Mouse (Mus musculus): ENCODE measurements around the gene Cfap157. TPM values are rescaled to one million over a fixed set of nuclear protein-coding genes. Genes with fewer than 3 reads are reported as not detected.

The Cfap157 gene
- total RNA-seq, 2 experiments from 2014 or later, result not detected

DNA sequence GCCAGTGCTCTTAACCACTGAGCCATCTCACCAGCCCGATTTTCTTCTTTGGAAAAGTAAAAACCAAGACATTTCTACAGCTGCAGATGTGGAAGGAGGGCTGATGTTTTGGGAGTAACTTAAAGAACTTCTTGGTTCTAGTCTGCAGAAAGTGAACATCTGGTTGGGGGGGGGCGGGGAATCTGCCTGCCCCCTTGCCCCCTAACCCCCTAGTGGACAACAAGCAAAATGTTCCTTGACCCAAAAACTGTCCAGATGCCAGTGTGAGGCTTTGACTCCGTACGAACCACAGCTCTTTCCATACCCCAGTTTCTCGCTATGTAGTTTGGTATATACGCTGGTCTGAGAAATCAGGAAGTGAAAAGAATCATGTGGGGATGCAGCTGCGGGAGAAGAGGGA lies 34.0 kb downstream of the Cfap157 start:
- no peak for DNase-seq

DNA sequence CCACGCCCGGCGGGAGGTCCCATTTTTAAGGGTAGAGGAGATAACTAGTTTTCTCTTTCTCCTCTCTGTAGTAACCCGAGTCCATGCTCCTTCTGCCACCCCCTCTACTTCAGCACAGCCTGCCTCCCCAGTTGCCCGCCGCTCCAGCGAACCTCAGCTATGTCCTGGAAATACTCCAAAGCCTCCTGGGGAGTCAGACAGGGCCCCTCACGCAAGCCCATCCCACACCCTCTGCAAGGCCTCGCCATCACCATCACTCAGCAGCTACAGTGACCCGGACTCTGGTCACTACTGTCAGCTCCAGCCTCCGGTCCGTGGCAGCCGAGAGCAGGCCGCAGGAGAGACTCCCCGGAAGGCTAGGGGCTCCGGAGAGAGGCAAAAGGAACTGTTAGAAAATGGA lies 35.1 kb downstream of the Cfap157 start:
- DNase-seq, result no peak

DNA sequence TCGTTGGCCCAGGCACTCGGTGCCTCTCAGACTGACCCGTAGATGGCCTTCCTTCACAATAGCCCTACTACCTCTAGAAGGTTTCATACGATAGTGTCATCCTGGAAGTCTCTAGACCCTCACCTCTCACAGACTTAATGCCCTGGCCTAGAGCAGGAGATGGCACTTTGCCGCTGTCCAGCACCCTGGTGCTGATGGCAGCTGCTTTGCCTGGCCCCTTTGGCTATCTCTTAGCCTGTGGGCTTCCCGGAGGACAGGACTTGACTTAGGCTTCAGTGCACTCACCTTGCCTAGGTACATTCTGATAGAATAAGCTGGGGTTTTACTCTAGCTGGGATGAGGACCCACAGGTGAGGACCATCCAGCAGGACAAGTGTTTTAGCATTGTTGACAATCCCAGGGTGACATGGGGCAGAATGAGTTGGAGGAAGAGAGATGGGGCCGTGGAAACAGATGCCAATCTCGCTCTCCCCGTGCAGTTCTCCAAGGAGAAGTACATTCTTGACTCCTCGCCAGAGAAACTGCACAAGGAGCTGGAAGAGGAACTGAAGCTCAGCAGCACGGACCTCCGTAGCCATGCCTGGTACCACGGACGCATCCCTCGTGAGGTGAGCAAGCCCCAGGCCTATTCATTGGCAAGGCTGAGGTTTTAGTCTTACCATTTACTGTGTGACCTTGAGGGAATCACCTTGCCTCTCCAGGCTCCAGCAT lies 39.8 kb downstream of the Cfap157 start:
- DNase-seq, result no peak

DNA sequence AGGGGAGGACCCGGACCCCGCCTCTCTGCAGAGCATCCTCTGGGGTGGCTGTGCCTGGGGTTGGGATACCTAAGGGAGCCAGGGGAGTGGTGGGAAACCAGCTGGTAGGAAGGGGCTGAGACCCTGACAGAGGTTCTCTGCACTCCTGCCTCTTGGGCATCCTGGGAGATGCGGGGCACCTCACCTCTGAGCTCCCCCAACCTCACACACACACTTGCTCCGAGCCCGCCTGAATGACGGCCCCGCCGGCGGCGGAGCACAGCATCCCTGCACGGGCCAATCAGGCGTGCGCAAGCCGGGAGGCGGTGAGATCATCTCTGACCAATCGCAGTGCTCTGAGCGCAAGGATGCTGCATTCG lies 42.1 kb downstream of the Cfap157 start:
- no peak for DNase-seq

DNA sequence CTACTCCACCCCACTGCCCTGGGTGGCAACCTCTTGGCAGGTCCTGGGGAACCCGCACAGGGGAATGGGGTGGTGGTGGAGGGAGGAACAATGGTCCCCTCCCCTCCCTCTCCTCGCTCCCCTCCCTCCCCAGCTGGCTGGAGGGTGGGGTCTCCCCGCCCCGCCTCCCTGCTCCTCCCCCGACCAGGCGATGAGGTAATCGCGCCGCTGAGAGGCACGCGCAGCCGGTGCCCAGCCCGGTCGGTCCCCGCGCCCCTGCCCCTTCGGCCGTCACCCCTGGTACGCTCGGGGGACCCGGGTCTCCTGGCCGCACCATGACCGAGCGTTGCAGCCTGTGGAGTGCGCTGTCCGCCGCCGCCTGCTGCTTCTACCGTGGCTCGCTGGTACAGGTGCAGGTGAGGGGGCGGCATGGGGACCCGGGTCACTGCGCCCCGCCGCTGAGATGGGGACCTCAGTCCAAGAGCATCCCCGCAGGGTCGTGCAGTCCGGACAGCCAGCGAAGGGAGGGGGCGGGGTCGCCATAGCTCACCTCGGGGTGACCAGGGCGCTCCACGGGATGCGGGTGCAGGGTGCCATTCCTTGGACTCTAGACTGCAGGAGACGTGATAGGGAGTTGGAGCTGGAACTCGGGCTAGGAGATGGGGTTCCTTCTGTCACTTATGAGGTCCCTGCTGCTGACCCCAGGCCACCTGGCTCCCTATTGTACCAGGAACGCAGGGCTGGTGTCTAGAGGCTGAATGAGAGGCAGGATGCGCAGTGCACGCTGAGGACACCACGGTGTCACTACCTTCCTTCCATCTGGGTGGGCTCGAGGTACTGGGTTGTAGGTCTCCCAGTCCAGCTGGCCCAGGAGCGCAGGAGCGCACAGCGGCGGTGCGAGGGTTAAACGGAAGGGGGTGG lies 42.7 kb downstream of the Cfap157 start:
- DNase-seq, result peak; percentile 57 to 65

DNA sequence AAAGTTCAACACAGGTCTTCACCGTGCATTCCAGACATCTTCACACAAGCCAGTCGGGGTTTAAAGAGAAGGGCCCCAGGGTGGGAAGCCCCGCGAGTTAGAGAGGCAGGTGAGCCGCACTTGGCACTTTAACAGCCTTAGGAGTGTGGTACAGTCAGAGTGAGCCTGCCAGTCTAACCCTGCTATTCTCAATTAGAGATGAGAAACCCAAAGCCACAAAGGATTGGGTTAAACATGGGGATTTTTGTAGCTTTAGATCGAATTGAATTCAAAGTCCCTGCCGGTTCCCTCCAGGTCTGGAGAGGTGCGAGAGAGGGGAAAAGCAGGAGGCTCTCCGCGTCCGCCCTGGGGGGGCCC lies 43.3 kb downstream of the Cfap157 start, which contains the start of gene 6330409D20Rik:
TSS of gene 6330409D20Rik (minus strand) at position 101 of the 357 bp plus-strand sequence.
- no peak for DNase-seq

DNA sequence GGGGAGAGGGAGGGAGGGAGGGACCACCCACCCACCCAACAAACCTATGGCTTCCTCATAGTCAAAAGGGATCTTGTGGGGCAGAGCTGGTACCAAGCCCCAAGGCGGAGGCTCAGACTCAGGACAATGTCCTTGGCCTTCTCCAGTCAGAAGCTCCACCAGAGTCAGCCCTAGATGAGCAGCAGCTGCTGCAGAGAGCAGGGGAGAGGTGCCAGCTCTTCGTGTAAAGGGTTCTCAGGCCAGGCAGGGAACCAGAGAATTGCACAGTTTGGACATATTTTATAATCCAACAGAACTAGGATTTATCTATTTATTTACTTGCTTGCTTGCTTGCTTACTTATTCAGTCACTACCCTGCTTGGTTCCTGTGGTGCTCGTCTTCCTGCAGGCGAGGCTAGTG lies 44.9 kb downstream of the Cfap157 start:
- DNase-seq, result peak; percentile 46 to 47

DNA sequence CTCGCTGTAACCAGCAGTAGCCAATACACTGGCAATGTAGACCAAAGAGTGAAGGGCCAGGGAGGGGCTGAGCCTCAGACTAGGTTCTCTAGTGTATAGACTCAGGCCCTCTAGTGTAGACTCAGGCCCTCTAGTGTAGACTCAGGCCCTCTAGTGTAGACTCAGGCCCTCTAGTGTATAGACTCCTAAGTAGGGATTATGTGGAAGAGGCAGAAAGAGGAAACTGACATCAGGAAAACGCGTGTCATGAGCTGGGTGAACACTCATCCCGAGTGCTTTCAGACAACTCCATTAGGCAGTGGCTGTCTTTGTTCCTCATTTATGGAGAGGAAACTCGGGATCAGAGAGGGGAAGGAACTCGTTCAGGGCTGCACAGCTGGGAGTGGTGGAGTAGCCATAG lies 47.2 kb downstream of the Cfap157 start:
- no peak for DNase-seq

DNA sequence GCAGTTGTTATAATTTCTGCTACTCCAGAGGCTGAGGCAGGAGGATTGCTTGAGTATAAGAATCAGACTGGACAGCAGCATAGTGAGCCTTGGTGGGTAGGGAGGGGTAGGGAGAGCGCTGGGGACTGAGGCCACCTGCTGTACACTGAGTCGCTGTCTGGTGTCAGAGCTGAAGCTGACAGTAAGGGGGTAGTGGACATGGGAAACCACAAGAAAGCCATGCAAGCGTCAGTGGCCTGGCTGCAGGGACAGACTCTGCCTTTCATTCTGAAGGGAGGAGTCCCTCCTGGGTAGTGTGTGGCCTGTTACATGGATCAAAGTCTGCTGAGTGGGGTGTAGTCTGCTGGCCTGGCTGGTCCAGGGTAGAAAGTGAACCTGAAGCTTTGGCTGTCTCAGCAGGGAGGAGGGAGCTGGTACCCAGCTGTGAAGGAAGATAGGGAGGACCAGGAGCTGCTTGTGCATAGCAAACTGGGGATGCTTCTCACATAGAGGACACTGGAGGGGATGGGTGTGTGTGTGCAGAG lies 47.9 kb downstream of the Cfap157 start:
- DNase-seq, result no peak

DNA sequence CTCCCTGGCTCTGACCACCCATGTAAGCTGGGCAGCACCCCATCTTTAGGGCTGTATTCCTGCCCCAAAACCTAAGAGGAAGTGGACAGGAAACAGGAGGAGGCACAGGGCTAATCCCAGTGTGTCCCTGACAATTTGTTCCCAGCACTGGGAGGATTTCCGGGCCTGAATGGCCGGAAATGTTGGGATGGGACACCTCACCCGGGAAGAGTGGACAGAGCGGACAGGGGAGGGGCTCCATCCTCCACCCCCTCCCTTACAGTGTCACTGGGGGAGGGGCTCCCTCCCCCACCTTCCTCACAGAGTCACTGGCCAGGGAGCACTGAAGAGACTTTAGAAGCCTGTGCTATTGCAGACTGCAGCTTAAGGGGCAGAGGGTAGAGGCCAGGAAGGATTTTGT lies 49.3 kb downstream of the Cfap157 start:
- DNase-seq, result peak; percentile 65 to 78

DNA sequence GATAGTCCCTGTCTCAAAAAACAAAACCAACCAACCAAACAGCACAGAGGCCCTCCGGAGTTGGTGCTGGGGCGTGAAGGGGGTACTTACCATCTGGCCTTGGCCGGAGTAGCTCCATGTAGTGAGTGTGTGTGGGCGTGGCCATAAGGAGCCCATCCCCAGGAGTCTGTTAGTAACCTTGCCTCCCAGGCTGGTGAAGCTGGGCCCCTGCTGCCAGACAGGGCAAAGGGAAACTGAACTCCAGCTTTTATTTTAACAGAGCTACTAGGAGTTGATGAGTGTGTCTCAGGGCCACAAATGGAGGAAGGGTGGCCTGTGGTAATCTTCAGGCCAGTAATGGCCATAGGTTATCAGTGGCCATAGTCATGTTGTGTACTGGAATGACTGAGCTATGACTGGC lies 49.7 kb downstream of the Cfap157 start:
- DNase-seq, result no peak

DNA sequence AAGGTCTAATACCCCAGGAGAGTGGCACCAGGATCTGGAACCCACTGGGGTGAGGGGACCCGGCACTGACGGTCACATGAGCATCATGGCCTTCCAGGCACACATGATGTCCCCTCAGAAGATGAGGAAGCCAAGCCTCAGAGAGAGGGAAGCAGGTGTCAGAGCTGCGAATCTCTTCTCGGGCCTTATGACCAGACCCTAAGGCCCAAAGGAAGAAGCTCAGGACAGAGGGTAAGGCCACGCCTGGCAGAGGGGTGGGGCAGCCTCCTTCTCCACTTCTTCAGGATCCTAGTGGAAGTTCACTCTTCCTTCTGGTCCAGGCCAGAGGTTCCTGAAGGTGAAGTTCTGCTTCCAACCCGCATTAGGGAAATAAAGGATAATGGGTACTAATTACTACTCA lies 51.5 kb downstream of the Cfap157 start:
- DNase-seq, result no peak

DNA sequence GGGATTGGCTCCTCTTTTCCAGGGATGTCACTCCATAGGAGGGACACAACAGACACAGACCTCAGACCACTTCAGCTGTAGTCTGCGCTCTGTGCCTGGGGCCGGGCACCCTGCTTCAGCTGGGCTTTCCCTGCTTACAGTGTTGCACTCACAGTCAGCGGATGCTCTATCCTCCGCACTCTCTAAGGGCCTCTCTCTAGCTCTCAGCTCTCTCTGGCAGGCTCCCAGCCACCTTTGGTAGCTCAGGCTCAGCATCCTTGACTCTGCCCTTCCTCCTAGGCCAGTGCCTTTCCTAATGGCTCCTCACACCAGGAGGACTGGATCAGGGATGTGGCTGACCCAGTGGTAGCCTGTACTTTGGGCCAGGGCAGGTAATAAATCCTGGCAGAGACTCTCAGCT lies 52.3 kb downstream of the Cfap157 start:
- DNase-seq, result no peak

DNA sequence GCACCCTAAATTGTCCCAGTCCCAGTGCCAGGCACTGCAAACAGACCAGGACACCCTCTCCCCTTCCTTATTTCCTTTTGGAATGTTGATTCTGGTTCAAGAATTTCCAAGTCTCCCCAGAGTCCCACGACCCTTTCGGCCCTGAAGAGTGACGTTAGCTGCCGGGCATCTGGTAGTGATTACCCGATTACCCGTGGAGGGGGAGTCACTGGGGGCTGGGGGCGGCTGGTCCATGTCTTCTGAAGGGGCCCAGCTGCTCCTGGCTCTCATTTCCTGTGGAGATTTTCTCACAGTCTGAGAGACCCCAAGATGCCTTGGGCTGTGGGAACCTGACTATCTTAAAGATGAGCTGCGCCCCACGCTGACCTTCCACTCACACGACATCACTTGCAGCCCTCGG lies 53.4 kb downstream of the Cfap157 start:
- DNase-seq, result no peak

DNA sequence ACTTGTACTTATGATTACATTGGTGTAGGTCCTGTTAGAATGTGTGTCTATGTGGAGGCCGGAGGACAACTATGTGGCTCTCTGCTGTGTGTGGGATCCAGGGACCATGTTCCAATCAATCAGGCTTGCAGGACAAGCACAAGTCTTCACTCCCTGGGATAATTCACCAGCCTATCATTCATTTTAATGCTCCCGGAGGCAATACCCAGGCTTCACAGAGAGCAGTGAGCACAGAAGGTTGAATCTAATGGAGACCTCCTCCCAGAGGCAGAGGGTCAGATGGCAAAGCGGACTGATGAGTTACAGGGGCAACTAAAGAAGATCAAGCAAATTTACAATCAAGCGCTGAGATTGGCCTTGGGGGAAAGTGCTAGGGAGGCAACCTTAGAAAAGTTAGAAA lies 54.7 kb downstream of the Cfap157 start:
- no peak for DNase-seq

DNA sequence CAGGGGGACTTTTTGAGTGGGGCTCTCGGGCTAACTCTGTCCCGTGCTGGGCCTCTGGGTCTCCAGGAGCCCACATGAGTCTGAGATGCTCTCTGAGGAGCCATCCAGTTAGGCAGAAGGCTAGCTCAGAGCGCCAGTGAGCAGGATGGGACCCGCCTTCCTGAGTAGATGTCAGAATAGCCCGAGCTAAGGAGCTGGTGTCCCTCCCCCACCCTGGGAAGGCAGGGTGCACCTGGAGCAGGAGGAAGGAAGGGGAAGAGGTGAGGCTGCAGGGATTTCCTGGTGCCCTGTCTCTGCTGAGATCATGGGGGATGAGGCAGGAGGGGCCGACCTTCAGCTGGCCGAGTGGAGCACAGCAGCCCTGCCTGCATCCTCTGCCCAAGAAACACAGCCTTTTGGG lies 55.8 kb downstream of the Cfap157 start:
- DNase-seq, result peak; percentile 66 to 81

DNA sequence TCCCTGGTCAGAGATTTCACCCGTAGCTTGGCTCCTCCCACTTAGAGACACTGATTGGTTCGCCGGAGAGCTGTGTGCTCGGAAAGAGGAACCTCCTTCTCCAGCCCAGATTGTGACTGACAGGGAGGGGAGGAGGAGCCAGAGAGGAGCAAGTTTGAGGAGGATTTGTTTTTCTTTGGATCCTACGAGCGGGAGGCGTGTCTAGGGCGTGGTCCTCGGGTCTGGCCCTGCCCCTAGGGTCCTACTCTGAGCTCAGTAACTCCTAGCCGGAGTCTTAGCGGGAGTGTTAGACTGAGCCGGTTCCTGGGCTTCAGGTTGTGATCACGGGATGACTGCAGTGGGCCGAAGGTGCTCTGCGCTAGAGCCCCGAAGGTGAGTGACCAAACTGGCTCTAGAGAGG lies 56.8 kb downstream of the Cfap157 start:
- DNase-seq, result peak; percentile 92 to 94

Other genes starting within 250 kb of the Cfap157 start
- 10 to 100 TPM; 21.5 to 34.8 TPM for gene Fam102a, start 249.1 kb downstream of the Cfap157 start, total RNA-seq (2021)
- 10 to 100 TPM; 60.5 to 61.1 TPM for gene Dpm2, start 213.6 kb downstream of the Cfap157 start, total RNA-seq (2021)
- gene Pip5kl1, start 209.6 kb downstream of the Cfap157 start, total RNA-seq (2021), result not detected
- gene 9430097D07Rik, start 208.7 kb downstream of the Cfap157 start, total RNA-seq (2021), result not detected
- 10 to 100 TPM in 1 of 2 experiments, 1 to 10 TPM in 1; 7.9 to 11.0 TPM for gene St6galnac4, start 197.3 kb downstream of the Cfap157 start, total RNA-seq (2021)
- gene St6galnac6, start 184.7 kb downstream of the Cfap157 start, total RNA-seq (2021), result 10 to 100 TPM; 38.3 to 58.1 TPM
- gene Ak1, start 162.7 kb downstream of the Cfap157 start, total RNA-seq (2021), result 10 to 100 TPM; 49.4 to 50.0 TPM
- gene Eng, start 137.8 kb downstream of the Cfap157 start, total RNA-seq (2021), result 10 to 100 TPM; 96.0 to 97.8 TPM
- gene Fpgs, start 80.3 kb downstream of the Cfap157 start, total RNA-seq (2021), result 10 to 100 TPM; 12.8 to 14.9 TPM
- gene Cdk9, start 71.4 kb downstream of the Cfap157 start, total RNA-seq (2021), result 10 to 100 TPM; 74.7 to 76.3 TPM
- gene Sh2d3c, start 63.4 kb downstream of the Cfap157 start, total RNA-seq (2021), result 10 to 100 TPM; 13.0 to 18.9 TPM
- not detected for gene 6330409D20Rik, start 43.4 kb downstream of the Cfap157 start, total RNA-seq (2021)
- gene Tor2a, start 27.2 kb downstream of the Cfap157 start, total RNA-seq (2021), result 10 to 100 TPM; 26.7 to 32.5 TPM
- gene Ttc16, start 8.8 kb downstream of the Cfap157 start, total RNA-seq (2021), result under 1 TPM; 0.10 to 0.20 TPM
- 10 to 100 TPM in 1 of 2 experiments, 1 to 10 TPM in 1; 8.3 to 12.0 TPM for gene Ptrh1, start 8.6 kb downstream of the Cfap157 start, total RNA-seq (2021)
- 10 to 100 TPM; 21.5 to 30.6 TPM for gene Stxbp1, start 62.8 kb upstream of the Cfap157 start, total RNA-seq (2021)
- 10 to 100 TPM; 15.8 to 32.3 TPM for gene Fam129b, start 91.7 kb upstream of the Cfap157 start, total RNA-seq (2021)
- 100 to 1,000 TPM; 165 to 189 TPM for gene Rpl12, start 177.1 kb upstream of the Cfap157 start, total RNA-seq (2021)
- 10 to 100 TPM; 18.4 to 27.1 TPM for gene Lrsam1, start 177.2 kb upstream of the Cfap157 start, total RNA-seq (2021)
- 10 to 100 TPM; 18.8 to 19.4 TPM for gene Slc2a8, start 197.7 kb upstream of the Cfap157 start, total RNA-seq (2021)

Measured in adrenal gland, postnatal 36 days (tissue).